Mouse (Mus musculus) R1 (cell line): ENCODE data around the gene Tmbim1.
A peak's percentile ranks its signal among the peaks of the same experiment; 100 is the strongest.
"Not testable (repeated sequence)": the region's sequence is repeated elsewhere in the genome, so short reads cannot be mapped to it uniquely, and the experiment has no call there.

Experiments
- DNase-seq: peaks from one replicate; pipeline ENCODE4 v3.0.0-alpha.2; 2018; ENCODE audit warnings: low read depth, low spot score

The Tmbim1 gene

GRCm38 (mm10) chr1:74305522-74305921, at the start of gene Tmbim1:
Tmbim1 (minus strand) TSS chr1:74305622.
- DNase-seq = no peak

GRCm38 (mm10) chr1:74353453-74354229, 48.2 kb upstream of the Tmbim1 start:
- no peak for DNase-seq

- no peak for DNase-seq
Measured at GRCm38 (mm10) chr1:74352532-74353096, 47.2 kb upstream of the Tmbim1 start.

- DNase-seq = no peak
Measured at GRCm38 (mm10) chr1:74351185-74351769, 45.9 kb upstream of the Tmbim1 start.

GRCm38 (mm10) chr1:74344163-74344916, 38.9 kb upstream of the Tmbim1 start:
- DNase-seq = no peak

GRCm38 (mm10) chr1:74343161-74343560, 37.7 kb upstream of the Tmbim1 start:
- no peak for DNase-seq

- no peak for DNase-seq
Measured at GRCm38 (mm10) chr1:74342308-74342707, 36.9 kb upstream of the Tmbim1 start.

- DNase-seq = no peak
Measured at GRCm38 (mm10) chr1:74341898-74342297, 36.5 kb upstream of the Tmbim1 start.

- not testable (repeated sequence) for DNase-seq
Measured at GRCm38 (mm10) chr1:74340992-74341391, 35.6 kb upstream of the Tmbim1 start.

- DNase-seq = no peak
Measured at GRCm38 (mm10) chr1:74340361-74340764, 34.9 kb upstream of the Tmbim1 start.

GRCm38 (mm10) chr1:74339917-74340316, 34.5 kb upstream of the Tmbim1 start:
- DNase-seq = no peak

- no peak for DNase-seq
Measured at GRCm38 (mm10) chr1:74338626-74339025, 33.2 kb upstream of the Tmbim1 start.

GRCm38 (mm10) chr1:74338013-74338412, 32.6 kb upstream of the Tmbim1 start:
- no peak for DNase-seq

GRCm38 (mm10) chr1:74337241-74337771, 31.9 kb upstream of the Tmbim1 start:
- DNase-seq = no peak

- no peak for DNase-seq
Measured at GRCm38 (mm10) chr1:74335436-74336170, 30.2 kb upstream of the Tmbim1 start.

GRCm38 (mm10) chr1:74335033-74335432, 29.6 kb upstream of the Tmbim1 start:
- no peak for DNase-seq

- no peak for DNase-seq
Measured at GRCm38 (mm10) chr1:74334607-74335006, 29.2 kb upstream of the Tmbim1 start.

- DNase-seq = no peak
Measured at GRCm38 (mm10) chr1:74332930-74333329, 27.5 kb upstream of the Tmbim1 start.

GRCm38 (mm10) chr1:74332241-74332763, 26.9 kb upstream of the Tmbim1 start:
- DNase-seq = peak; percentile 97

- DNase-seq = no peak
Measured at GRCm38 (mm10) chr1:74331046-74331681, 25.7 kb upstream of the Tmbim1 start.
